Mouse (Mus musculus): ENCODE measurements around the gene Mkln1.

GRCm38 (mm10) chr6:31384794-31385193 is 13.7 kb upstream of the Mkln1 start:
- TF ChIP-seq CTCF (IDR thresholded peaks at IDR 0.05; ENCODE audit: low read depth) = no peak
- no peak for TF ChIP-seq EP300 (IDR thresholded peaks at IDR 0.05; ENCODE audit: low read depth)

Data from liver, embryonic 14.5 days (tissue).